23 mouse cellular contexts compared by ENCODE assay signal in the genomic region with DNA sequence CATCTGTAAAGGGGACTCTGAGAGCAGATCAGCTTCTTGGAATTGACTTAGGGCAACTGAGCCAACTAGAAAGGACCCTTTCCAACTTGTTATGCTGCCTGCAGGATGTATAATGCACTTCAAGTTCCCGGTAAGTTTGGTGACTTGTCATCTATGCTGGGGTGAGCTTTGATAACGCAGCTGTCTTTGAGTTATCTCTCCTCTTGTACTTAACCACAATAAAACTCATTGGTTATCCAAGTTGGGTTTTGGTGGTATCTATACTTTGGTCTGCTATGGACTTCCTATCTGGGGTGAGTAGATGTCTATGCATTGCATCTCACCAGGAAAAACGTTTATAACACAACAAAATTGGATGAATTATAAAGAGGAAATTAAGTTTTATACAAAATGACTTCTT.
A peak's percentile ranks its signal among the peaks of the same experiment; 100 is the strongest.
DNase-seq lines count a peak whose midpoint lies in the region; ATAC-seq and TF ChIP-seq lines count a peak whose summit lies in the region.
"Had no signal": no experiment of that assay in that cellular context is flagged by ENCODE, and none has a peak within 500 bp of the region (broad histone marks: within the 10 kb centered on the region; RNA-seq: fewer than 3 reads in every experiment).

No protein-coding gene starts in this region.

- no peak for TF ChIP-seq RAD21 in MEL (IDR thresholded peaks at IDR 0.05; ENCODE audit: low read depth, low read length)

- no peaks in the 10 kb centered on the region for H3K9me3 ChIP-seq in G1E (replicated peaks)
- no peaks in the 10 kb centered on the region for H3K9me3 ChIP-seq in MEL (replicated peaks; ENCODE audit: insufficient read depth, low read length)
- no peaks in the 10 kb centered on the region for H3K9me3 ChIP-seq in forebrain, embryonic 13.5 days (replicated peaks)
- no peaks in the 10 kb centered on the region for H3K9me3 ChIP-seq in forebrain, embryonic 15.5 days

- H3K36me3 ChIP-seq in G1E (replicated peaks): no peaks in the 10 kb centered on the region
- H3K36me3 ChIP-seq in MEL (ENCODE audit: control insufficient read depth in 1 of 2, insufficient read depth in 2 of 2, low read length in 2 of 2): peaks cover 0 to 6% of the 10 kb centered on the region in 2 experiments; a peak in 2 of 4 replicates
- no peaks in the 10 kb centered on the region for H3K36me3 ChIP-seq in forebrain, embryonic 13.5 days (ENCODE audit: poor library complexity, severe bottlenecking)
- H3K36me3 ChIP-seq in forebrain, embryonic 15.5 days: no peaks in the 10 kb centered on the region

- DNase-seq in G1E (ENCODE audit: low spot score): no peak
- peak; percentile 32 for DNase-seq in MEL (ENCODE audit: low read depth, low spot score)
- peak; percentile 37 for DNase-seq in MEL-GATA-1-ER (ENCODE audit: extremely low read depth, low read depth)
- DNase-seq in kidney, adult 18-20 months: no peak
- DNase-seq: adrenal gland, adult 2 months; adrenal gland, adult 8-10 months; adrenal gland, postnatal 10 days; adrenal gland, postnatal 14 days; adrenal gland, postnatal 25 days; adrenal gland, postnatal 36 days; B cell, adult 2 months; cerebellum, adult 11 months; cerebellum, adult 11-12 months; cerebellum, adult 18-20 months; cerebellum, adult 2 months; cerebellum, adult 8-10 months; cerebellum, adult 9-10 months had no signal

- H3K27me3 ChIP-seq in G1E (ENCODE audit: insufficient read depth, low read length) (no peaks in the 10 kb centered on the region), MEL (ENCODE audit: control insufficient read depth in 1 of 2, insufficient read depth in 2 of 2, low read length in 2 of 2) (no peaks in the 10 kb centered on the region)
- H3K27me3 ChIP-seq in forebrain, embryonic 13.5 days: no peaks in the 10 kb centered on the region
- no peaks in the 10 kb centered on the region for H3K27me3 ChIP-seq in forebrain, embryonic 15.5 days
- H3K27me3 ChIP-seq: CH12.LX, Patski had no signal

- TF ChIP-seq EP300 in MEL (IDR thresholded peaks at IDR 0.05; ENCODE audit: low read depth in 1 of 2, low read length in 2 of 2): peak; percentile 56 to 75; a peak in 2 of 4 replicates

- H3K27ac ChIP-seq in MEL (ENCODE audit: control insufficient read depth, low read depth, low read length): no peak overlapping the region
- H3K27ac ChIP-seq in forebrain, embryonic 13.5 days: no peak overlapping the region
- no peak overlapping the region for H3K27ac ChIP-seq in forebrain, embryonic 15.5 days (replicated peaks)

- no peak overlapping the region for H3K4me2 ChIP-seq in forebrain, embryonic 13.5 days
- no peak overlapping the region for H3K4me2 ChIP-seq in forebrain, embryonic 15.5 days (replicated peaks)

- H3K4me1 ChIP-seq in G1E (ENCODE audit: insufficient read depth, low read depth, low read length) (peaks cover 27% of the 10 kb centered on the region), MEL (ENCODE audit: control insufficient read depth in 1 of 2, insufficient read depth in 2 of 2, low read length in 2 of 2) (no peaks in the 10 kb centered on the region)
- H3K4me1 ChIP-seq in forebrain, embryonic 13.5 days: no peaks in the 10 kb centered on the region
- H3K4me1 ChIP-seq in forebrain, embryonic 15.5 days: no peaks in the 10 kb centered on the region

- peak; percentile 84 for ATAC-seq in G1E (ENCODE audit: extremely low read depth, insufficient number of reproducible peaks, low FRiP score, poor library complexity, severe bottlenecking)
- ATAC-seq in forebrain, embryonic 13.5 days: no peak
- ATAC-seq in forebrain, embryonic 15.5 days (replicated peaks): no peak
- ATAC-seq: activated CD4-positive, CD25-positive, alpha-beta regulatory T cell, adult 4 months; CD4-positive, CD25-positive, alpha-beta regulatory T cell, adult 4 months; Patski had no signal

- WGBS in forebrain, embryonic 13.5 days: 83% methylated on average over 3 of the region's 3 CpGs
- WGBS in forebrain, embryonic 15.5 days: 86% methylated on average over 3 of the region's 3 CpGs

- TF ChIP-seq POLR2A in MEL (IDR thresholded peaks at IDR 0.05; ENCODE audit: control insufficient read depth in 1 of 2, insufficient read depth in 1 of 2, low read depth in 1 of 2, low read length in 2 of 2, poor library complexity in 1 of 2): no peak

- H3K4me3 ChIP-seq in G1E (ENCODE audit: low read depth, low read length) (no peak overlapping the region), MEL (ENCODE audit: control insufficient read depth in 1 of 2, insufficient read depth in 1 of 2, low read depth in 2 of 2, low read length in 2 of 2) (no peak overlapping the region)
- H3K4me3 ChIP-seq in forebrain, embryonic 13.5 days: no peak overlapping the region
- H3K4me3 ChIP-seq in forebrain, embryonic 15.5 days: no peak overlapping the region

- H3K79me2 ChIP-seq in MEL (ENCODE audit: control insufficient read depth, insufficient read depth, low read length, poor library complexity): no peaks in the 10 kb centered on the region

- H3K9ac ChIP-seq in MEL (ENCODE audit: control insufficient read depth, low read depth, low read length, poor library complexity, severe bottlenecking): no peak overlapping the region
- no peak overlapping the region for H3K9ac ChIP-seq in forebrain, embryonic 13.5 days
- H3K9ac ChIP-seq in forebrain, embryonic 15.5 days (replicated peaks): no peak overlapping the region

- TF ChIP-seq CTCF in G1E (IDR thresholded peaks at IDR 0.05; ENCODE audit: low read depth, low read length) (no peak), MEL (IDR thresholded peaks at IDR 0.05 in 2 of 3, conservative IDR thresholded peaks at IDR 0.05 in 1 of 3; ENCODE audit: control insufficient read depth in 1 of 3, insufficient read depth in 1 of 3, low read depth in 2 of 3, low read length in 3 of 3, poor library complexity in 1 of 3, severe bottlenecking in 1 of 3) (no peak)

TF ChIP-seq in MEL, 35 proteins besides CTCF, POLR2A, EP300 and RAD21:
- no peak for TF ChIP-seq UBTF (IDR thresholded peaks at IDR 0.05; ENCODE audit: borderline replicate concordance, insufficient read depth, low read depth, low read length)
- peak; percentile 62 for TF ChIP-seq GATA1 (IDR thresholded peaks at IDR 0.05; ENCODE audit: low read depth, low read length)
- TF ChIP-seq KAT2A (conservative IDR thresholded peaks at IDR 0.05; ENCODE audit: low read depth, low read length): no peak
- peak; percentile 65; the same call in 1 of the 2 replicates for TF ChIP-seq ETS1 (IDR thresholded peaks at IDR 0.05; ENCODE audit: low read depth, low read length)
- no peak for TF ChIP-seq MYB (IDR thresholded peaks at IDR 0.05; ENCODE audit: low read depth, low read length)
- TF ChIP-seq SIN3A (IDR thresholded peaks at IDR 0.05; ENCODE audit: low read length): 0 out of 2 replicates have a peak, but pooled peaks have one; percentile 30
- TF ChIP-seq TCF12 (IDR thresholded peaks at IDR 0.05; ENCODE audit: low read depth, low read length): peak; percentile 86

Comparison
In these comparisons a context has a peak if more than half of its experiments do, and no peak if none do; other contexts are left out.
1. DNase-seq: peak in MEL (single experiment) and MEL-GATA-1-ER (single experiment); none in G1E (single experiment) and kidney, adult 18-20 months (single experiment).